Mouse (Mus musculus) thymus, adult 2 months (tissue): ENCODE measurements around the gene Gid4. TPM values are rescaled to one million over a fixed set of nuclear protein-coding genes. Genes with fewer than 3 reads are reported as not detected.

Source experiments
- DNase-seq: peaks from one replicate; pipeline ENCODE4 v3.0.0; 2021
- H3K27ac ChIP-seq: fragments of 200-500 bp; 2 replicates; pipeline ENCODE4 v1.5.1; 2012; ENCODE audit warnings: low read length, control low read depth; ENCODE audit not compliant: control insufficient read depth, insufficient read depth
- H3K27me3 ChIP-seq: fragments of 200-500 bp; 2 replicates; pipeline ENCODE4 v1.6.1; 2012; ENCODE audit warnings: mild to moderate bottlenecking, low read length, moderate library complexity, mixed read lengths; ENCODE audit not compliant: control insufficient read depth, insufficient read depth
- H3K36me3 ChIP-seq: fragments of 200-500 bp; 2 replicates; pipeline ENCODE4 v1.6.1; 2012; ENCODE audit warnings: mild to moderate bottlenecking, low read length, moderate library complexity; ENCODE audit not compliant: control insufficient read depth, insufficient read depth
- H3K4me1 ChIP-seq: fragments of 200-500 bp; replicated peaks from 2 replicates; pipeline ENCODE4 v1.6.1; 2012; ENCODE audit warnings: low read length; ENCODE audit not compliant: control insufficient read depth, insufficient read depth
- H3K4me3 ChIP-seq: fragments of 200-500 bp; 2 replicates; pipeline ENCODE4 v1.5.1; 2012; ENCODE audit warnings: mild to moderate bottlenecking, low read length, control low read depth, moderate library complexity; ENCODE audit not compliant: control insufficient read depth, insufficient read depth
- CTCF ChIP-seq: fragments of 200-500 bp; IDR thresholded peaks from 2 replicates; pipeline ENCODE4 v1.5.1; 2012; ENCODE audit warnings: mild to moderate bottlenecking, control low read depth, low read length, moderate library complexity, borderline replicate concordance; ENCODE audit not compliant: control insufficient read depth, poor library complexity, insufficient read depth; ENCODE audit errors: extremely low read depth
- POLR2A ChIP-seq: fragments of 200-500 bp; IDR thresholded peaks from 2 replicates; pipeline ENCODE4 v1.6.1; 2012; ENCODE audit warnings: mild to moderate bottlenecking, low read length, control low read depth, moderate library complexity; ENCODE audit not compliant: control insufficient read depth, poor library complexity, insufficient read depth; ENCODE audit errors: extremely low read depth
- WGBS: fragments of 180-500 bp; shearing (Covaris S2); methylation state at CpG from one replicate; pipeline ENCODE4 v1.1.7; 2018; 5-methylcytosine and 5-hydroxymethylcytosine counted together
- polyA plus RNA-seq: library from polyadenylated mRNA; depleted of rRNA; stranded (reverse); fragments of >200 nt; gene quantifications from 2 replicates; pipeline ENCODE4 v1.2.3, GENCODE M21; 2012

The Gid4 gene
- polyA plus RNA-seq, 1 experiment = 20.3 TPM

GRCm38 (mm10) chr11:60383518-60383917 is 33.4 kb upstream of the Gid4 start:
- no peaks in the 10 kb centered on the region for H3K27me3 ChIP-seq
- no peak for DNase-seq
- no peak for TF ChIP-seq POLR2A
- no peak for TF ChIP-seq CTCF
- H3K36me3 ChIP-seq = no peaks in the 10 kb centered on the region
- 90% methylated on average over 6 of the region's 6 CpGs for WGBS
- no peak overlapping the region for H3K4me3 ChIP-seq
- H3K4me1 ChIP-seq = no peaks in the 10 kb centered on the region
- H3K27ac ChIP-seq = no peak overlapping the region

- WGBS = 60% methylated on average over 16 of the region's 16 CpGs
These were observed 32.1 kb upstream of the Gid4 start for GRCm38 (mm10) chr11:60384762-60385421.

GRCm38 (mm10) chr11:60385946-60386345 is 31.0 kb upstream of the Gid4 start:
- 91% methylated on average over 5 of the region's 5 CpGs for WGBS

More at GRCm38 (mm10) chr11:60384762-60385421, 32.1 kb upstream of the Gid4 start:
- DNase-seq = no peak
- no peaks in the 10 kb centered on the region for H3K4me1 ChIP-seq
- H3K4me3 ChIP-seq = no peak overlapping the region
- no peak overlapping the region for H3K27ac ChIP-seq
- TF ChIP-seq CTCF (no peak), POLR2A (no peak)
- no peaks in the 10 kb centered on the region for H3K27me3 ChIP-seq
- H3K36me3 ChIP-seq = no peaks in the 10 kb centered on the region

GRCm38 (mm10) chr11:60387944-60388343 is 29.0 kb upstream of the Gid4 start:
- Histone ChIP-seq H3K4me3 (no peak overlapping the region), H3K36me3 (no peaks in the 10 kb centered on the region), H3K27ac (no peak overlapping the region), H3K27me3 (no peaks in the 10 kb centered on the region), H3K4me1 (no peaks in the 10 kb centered on the region)
- WGBS = 93% methylated on average over 2 of the region's 2 CpGs
- TF ChIP-seq CTCF (no peak), POLR2A (no peak)
- DNase-seq = no peak

More at GRCm38 (mm10) chr11:60385946-60386345, 31.0 kb upstream of the Gid4 start:
- Histone ChIP-seq H3K36me3 (no peaks in the 10 kb centered on the region), H3K27ac (no peak overlapping the region), H3K27me3 (no peaks in the 10 kb centered on the region), H3K4me3 (no peak overlapping the region), H3K4me1 (no peaks in the 10 kb centered on the region)
- no peak for TF ChIP-seq POLR2A
- no peak for TF ChIP-seq CTCF
- no peak for DNase-seq

- Histone ChIP-seq H3K4me1 (no peaks in the 10 kb centered on the region), H3K27ac (no peak overlapping the region), H3K4me3 (no peak overlapping the region), H3K27me3 (no peaks in the 10 kb centered on the region), H3K36me3 (no peaks in the 10 kb centered on the region)
- WGBS = 91% methylated on average over 6 of the region's 6 CpGs
- no peak for DNase-seq
- TF ChIP-seq POLR2A = no peak
- TF ChIP-seq CTCF = no peak
These were observed 25.6 kb upstream of the Gid4 start for GRCm38 (mm10) chr11:60391346-60391745.

- Histone ChIP-seq H3K36me3 (peaks cover 10% of the 10 kb centered on the region), H3K4me3 (no peak overlapping the region), H3K27ac (no peak overlapping the region), H3K4me1 (no peaks in the 10 kb centered on the region), H3K27me3 (no peaks in the 10 kb centered on the region)
- no peak for DNase-seq
- TF ChIP-seq CTCF (no peak), POLR2A (no peak)
- WGBS = 88% methylated on average over 6 of the region's 6 CpGs
These were observed 20.4 kb upstream of the Gid4 start for GRCm38 (mm10) chr11:60396546-60396945.

- peaks cover 16% of the 10 kb centered on the region for H3K36me3 ChIP-seq
- whole genome bisulfite sequencing = 99% methylated on average over 2 of the region's 2 CpGs
- no peaks in the 10 kb centered on the region for H3K27me3 ChIP-seq
- DNase-seq = no peak
- no peaks in the 10 kb centered on the region for H3K4me1 ChIP-seq
- TF ChIP-seq CTCF = no peak
- TF ChIP-seq POLR2A = no peak
- H3K27ac ChIP-seq = no peak overlapping the region
- H3K4me3 ChIP-seq = no peak overlapping the region
These were observed 19.8 kb upstream of the Gid4 start for GRCm38 (mm10) chr11:60397172-60397571.
